Mouse (Mus musculus) large intestine, adult 2 months (tissue): ENCODE data around the gene Rora. TPM values are rescaled to one million over a fixed set of nuclear protein-coding genes. Genes with fewer than 3 reads are reported as not detected.

ENCODE experiments used
- DNase-seq: peaks from one replicate; pipeline ENCODE4 v3.0.0-alpha.2; 2012; ENCODE audit warnings: low read depth, low spot score
- WGBS: fragments of 180-500 bp; shearing (Covaris S2); methylation state at CpG from one replicate; pipeline ENCODE4 v1.1.7; 2018; 5-methylcytosine and 5-hydroxymethylcytosine counted together
- polyA plus RNA-seq: library from polyadenylated mRNA; depleted of rRNA; stranded (reverse); fragments of >200 nt; gene quantifications from 2 replicates; pipeline ENCODE4 v1.2.3, GENCODE M21; 2012

Rora gene
- polyA plus RNA-seq, 1 experiment = 0.92 TPM

GRCm38 (mm10) chr9:68976136-68976535 is 322.6 kb downstream of the Rora start:
- 90% methylated on average over 5 of the region's 5 CpGs for WGBS

GRCm38 (mm10) chr9:68976851-68977250 is 323.3 kb downstream of the Rora start:
- DNase-seq = no peak
- WGBS = 81% methylated on average over 4 of the region's 4 CpGs

More at GRCm38 (mm10) chr9:68976136-68976535, 322.6 kb downstream of the Rora start:
- no peak for DNase-seq

GRCm38 (mm10) chr9:68978656-68979055 is 325.1 kb downstream of the Rora start:
- WGBS = 82% methylated on average over 4 of the region's 4 CpGs
- no peak for DNase-seq

- 57% methylated on average over 4 of the region's 4 CpGs for WGBS
- no peak for DNase-seq
These were observed 326.5 kb downstream of the Rora start for GRCm38 (mm10) chr9:68980041-68980440.

- WGBS = 88% methylated on average over 6 of the region's 6 CpGs
- DNase-seq = no peak
These were observed 331.5 kb downstream of the Rora start for GRCm38 (mm10) chr9:68985046-68985445.

GRCm38 (mm10) chr9:68985796-68986195 is 332.2 kb downstream of the Rora start:
- WGBS = 88% methylated on average over 3 of the region's 3 CpGs
- no peak for DNase-seq

- WGBS = 81% methylated on average over 6 of the region's 6 CpGs
- DNase-seq = no peak
These were observed 333.9 kb downstream of the Rora start for GRCm38 (mm10) chr9:68987290-68988042.

- no peak for DNase-seq
- WGBS = 79% methylated on average over 13 of the region's 13 CpGs
These were observed 334.8 kb downstream of the Rora start for GRCm38 (mm10) chr9:68988162-68988911.

GRCm38 (mm10) chr9:68989885-68990449 is 336.4 kb downstream of the Rora start:
- WGBS = 65% methylated on average over 7 of the region's 7 CpGs
- no peak for DNase-seq

- 55% methylated on average over 2 of the region's 2 CpGs for WGBS
- no peak for DNase-seq
These were observed 340.3 kb downstream of the Rora start for GRCm38 (mm10) chr9:68993881-68994280.

- WGBS = 95% methylated on average over 9 of the region's 9 CpGs
- DNase-seq = no peak
These were observed 345.4 kb downstream of the Rora start for GRCm38 (mm10) chr9:68998961-68999360.

- WGBS = 66% methylated on average over 9 of the region's 9 CpGs
- DNase-seq = no peak
These were observed 350.9 kb downstream of the Rora start for GRCm38 (mm10) chr9:69004514-69004913.

- 45% methylated on average over 3 of the region's 3 CpGs for WGBS
These were observed 353.1 kb downstream of the Rora start for GRCm38 (mm10) chr9:69006666-69007065.

GRCm38 (mm10) chr9:69008706-69009105 is 355.1 kb downstream of the Rora start:
- 80% methylated on average over 2 of the region's 2 CpGs for WGBS
- DNase-seq = no peak

More at GRCm38 (mm10) chr9:69006666-69007065, 353.1 kb downstream of the Rora start:
- no peak for DNase-seq

GRCm38 (mm10) chr9:69010886-69011285 is 357.3 kb downstream of the Rora start:
- WGBS = 25% methylated on average over 5 of the region's 5 CpGs
- DNase-seq = peak; percentile 6

- no peak for DNase-seq
- WGBS = 85% methylated on average over 7 of the region's 7 CpGs
These were observed 359.7 kb downstream of the Rora start for GRCm38 (mm10) chr9:69013186-69013715.

- WGBS = 90% methylated on average over 2 of the region's 2 CpGs
- DNase-seq = no peak
These were observed 360.6 kb downstream of the Rora start for GRCm38 (mm10) chr9:69014203-69014602.

- WGBS = 88% methylated on average over 4 of the region's 4 CpGs
- no peak for DNase-seq
These were observed 366.8 kb downstream of the Rora start for GRCm38 (mm10) chr9:69020381-69020780.

- 95% methylated on average over 1 of the region's 1 CpGs for WGBS
- no peak for DNase-seq
These were observed 367.9 kb downstream of the Rora start for GRCm38 (mm10) chr9:69021482-69021881.

GRCm38 (mm10) chr9:69023314-69023713 is 369.7 kb downstream of the Rora start:
- DNase-seq = no peak
- 76% methylated on average over 3 of the region's 3 CpGs for WGBS
